13 mouse cellular contexts compared by ENCODE assay signal in genomic region chr2:180220165-180220564, GRCm38 (mm10). TPM values are rescaled to one million over a fixed set of nuclear protein-coding genes. Genes with fewer than 3 reads are reported as not detected.
A peak's percentile ranks its signal among the peaks of the same experiment; 100 is the strongest.
DNase-seq lines count a peak whose midpoint lies in the region; ATAC-seq and TF ChIP-seq lines count a peak whose summit lies in the region.
"Had no signal": no experiment of that assay in that cellular context is flagged by ENCODE, and none has a peak within 500 bp of the region (broad histone marks: within the 10 kb centered on the region; RNA-seq: fewer than 3 reads in every experiment).

No protein-coding gene starts in this region.

- peaks cover 4% of the 10 kb centered on the region; the same call in 1 of the 2 replicates for H3K27me3 ChIP-seq in intestine, postnatal 0 days (replicated peaks; ENCODE audit: control insufficient read depth, insufficient read depth, low read length)
- H3K27me3 ChIP-seq in midbrain, embryonic 13.5 days: peaks cover 26% of the 10 kb centered on the region
- H3K27me3 ChIP-seq: heart, embryonic 12.5 days had no signal

- ATAC-seq in intestine, postnatal 0 days: 0 out of 2 replicates have a peak, but pooled peaks have one; percentile 18
- no peak for ATAC-seq in midbrain, embryonic 13.5 days

- H3K9ac ChIP-seq in intestine, postnatal 0 days (ENCODE audit: low read depth, low read length): no peak overlapping the region
- no peak overlapping the region for H3K9ac ChIP-seq in midbrain, embryonic 13.5 days (replicated peaks)
- H3K9ac ChIP-seq: heart, embryonic 12.5 days had no signal

- peak; percentile 6 for DNase-seq in ovary, postnatal 36 days (ENCODE audit: low spot score)
- DNase-seq in ovary, postnatal 10 days (ENCODE audit: low spot score): no peak
- DNase-seq in kidney, postnatal 36 days: peak; percentile 48 to 61
- DNase-seq in yolk sac, embryonic 10.5 days (ENCODE audit: low spot score): peak; percentile 62
- DNase-seq in right cerebral cortex, postnatal 10 days (ENCODE audit: low spot score in 2 of 2): no peak
- no peak for DNase-seq in liver
- DNase-seq: cerebellum, postnatal 25 days had no signal

- no peak for TF ChIP-seq CTCF in intestine, postnatal 0 days (IDR thresholded peaks at IDR 0.05; ENCODE audit: low read depth)

- WGBS in intestine, postnatal 0 days: 32% methylated on average over 9 of the region's 9 CpGs
- 87% methylated on average over 9 of the region's 9 CpGs for WGBS in midbrain, embryonic 13.5 days

- peak overlapping the region; percentile 28; the same call in 1 of the 2 replicates for H3K27ac ChIP-seq in intestine, postnatal 0 days (ENCODE audit: low read depth, low read length)
- H3K27ac ChIP-seq in midbrain, embryonic 13.5 days: no peak overlapping the region
- H3K27ac ChIP-seq: macrophage had no signal

- H3K9me3 ChIP-seq in intestine, postnatal 0 days (ENCODE audit: control insufficient read depth): no peaks in the 10 kb centered on the region
- H3K9me3 ChIP-seq in midbrain, embryonic 13.5 days: no peaks in the 10 kb centered on the region
- H3K9me3 ChIP-seq: G1E; heart, embryonic 12.5 days had no signal

- H3K4me1 ChIP-seq in intestine, postnatal 0 days (replicated peaks; ENCODE audit: control insufficient read depth, insufficient read depth, low read length): peaks cover 12% of the 10 kb centered on the region
- H3K4me1 ChIP-seq in midbrain, embryonic 13.5 days (replicated peaks): peaks cover 25% of the 10 kb centered on the region

- no peaks in the 10 kb centered on the region for H3K36me3 ChIP-seq in intestine, postnatal 0 days (ENCODE audit: control insufficient read depth, insufficient read depth)
- H3K36me3 ChIP-seq in midbrain, embryonic 13.5 days: no peaks in the 10 kb centered on the region

- H3K4me2 ChIP-seq in intestine, postnatal 0 days (replicated peaks; ENCODE audit: low read depth): peak overlapping the region; percentile 21; the same call in 1 of the 2 replicates
- H3K4me2 ChIP-seq in midbrain, embryonic 13.5 days (replicated peaks): no peak overlapping the region
- H3K4me2 ChIP-seq: heart, embryonic 12.5 days had no signal

- no peak overlapping the region for H3K4me3 ChIP-seq in intestine, postnatal 0 days (ENCODE audit: low read depth, low read length)
- no peak overlapping the region for H3K4me3 ChIP-seq in midbrain, embryonic 13.5 days (replicated peaks)
- H3K4me3 ChIP-seq: heart, embryonic 12.5 days; myocyte had no signal

RNA-seq across cellular contexts. Expression of gene Lama5, which starts 5.5 kb away (rescaled TPM):
- 19.8 and 23.5 TPM in 2 replicates for polyA plus RNA-seq in intestine, postnatal 0 days (2015; fragmentation: Nextera tagmentation; extraction: Ambion mirVana)
- 1.4 and 1.7 TPM in 2 replicates for polyA plus RNA-seq in midbrain, embryonic 13.5 days (2015; fragmentation: Nextera tagmentation; extraction: Ambion mirVana)
- polyA plus RNA-seq: macrophage had no signal

RNA-seq across cellular contexts. Expression of gene Rps21, which starts 37.0 kb away (rescaled TPM):
- polyA plus RNA-seq in intestine, postnatal 0 days (2015; fragmentation: Nextera tagmentation; extraction: Ambion mirVana): 442 and 454 TPM in 2 replicates
- 418 and 448 TPM in 2 replicates for polyA plus RNA-seq in midbrain, embryonic 13.5 days (2015; fragmentation: Nextera tagmentation; extraction: Ambion mirVana)

RNA-seq across cellular contexts. Expression of gene Adrm1, which starts 48.9 kb away (rescaled TPM):
- 132 and 142 TPM in 2 replicates for polyA plus RNA-seq in intestine, postnatal 0 days (2015; fragmentation: Nextera tagmentation; extraction: Ambion mirVana)
- 213 TPM in 2 replicates for polyA plus RNA-seq in midbrain, embryonic 13.5 days (2015; fragmentation: Nextera tagmentation; extraction: Ambion mirVana)

RNA-seq across cellular contexts. Expression of gene Cables2, which starts 53.1 kb away (rescaled TPM):
- polyA plus RNA-seq in intestine, postnatal 0 days (2015; fragmentation: Nextera tagmentation; extraction: Ambion mirVana): 8.2 and 8.4 TPM in 2 replicates
- polyA plus RNA-seq in midbrain, embryonic 13.5 days (2015; fragmentation: Nextera tagmentation; extraction: Ambion mirVana): 18.2 and 21.6 TPM in 2 replicates

Comparison
In these comparisons a context has a peak if more than half of its experiments do, and no peak if none do; other contexts are left out.
1. DNase-seq: peak in ovary, postnatal 36 days (single experiment), kidney, postnatal 36 days (2 of 2) and yolk sac, embryonic 10.5 days (single experiment); none in ovary, postnatal 10 days (single experiment), right cerebral cortex, postnatal 10 days (0 of 2) and liver (single experiment).